Mouse (Mus musculus): ENCODE measurements around the gene Krtap4-7.
"Not testable (repeated sequence)": the region's sequence is repeated elsewhere in the genome, so short reads cannot be mapped to it uniquely, and the experiment has no call there.

DNA sequence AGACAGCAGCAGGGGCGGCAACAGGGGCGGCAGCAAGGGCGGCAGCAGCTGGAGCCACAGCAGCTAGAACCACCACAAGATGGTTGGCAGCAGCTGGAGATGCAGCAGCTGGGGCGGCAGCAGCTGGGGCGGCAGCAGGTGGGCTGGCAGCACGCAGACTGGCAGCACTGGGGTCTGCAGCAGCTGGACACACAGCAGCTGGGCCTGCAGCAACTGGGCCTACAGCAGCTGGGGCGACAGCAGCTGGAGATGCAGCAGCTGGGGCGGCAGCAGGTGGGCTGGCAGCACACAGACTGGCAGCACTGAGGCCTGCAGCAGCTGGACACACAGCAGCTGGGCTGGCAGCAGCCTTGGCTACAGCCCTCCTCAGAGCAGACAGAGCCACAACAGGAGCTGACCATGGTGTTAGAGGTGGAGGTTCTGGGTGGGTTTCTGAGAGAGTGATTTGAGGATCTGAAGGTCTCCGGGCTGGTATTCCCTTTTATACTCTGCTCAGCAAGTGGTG, at the start of gene Krtap4-7:
- not testable (repeated sequence) for TF ChIP-seq GATA1, TAL1 (IDR thresholded peaks at IDR 0.05; ENCODE audit: low read length)
